Mouse (Mus musculus): ENCODE results near the gene Pvr. TPM values are rescaled to one million over a fixed set of nuclear protein-coding genes. Genes with fewer than 3 reads are reported as not detected.

Gene Pvr
- total and polyA plus RNA-seq, 2 experiments from 2014 or later = 7.7 to 11.0 TPM

DNA sequence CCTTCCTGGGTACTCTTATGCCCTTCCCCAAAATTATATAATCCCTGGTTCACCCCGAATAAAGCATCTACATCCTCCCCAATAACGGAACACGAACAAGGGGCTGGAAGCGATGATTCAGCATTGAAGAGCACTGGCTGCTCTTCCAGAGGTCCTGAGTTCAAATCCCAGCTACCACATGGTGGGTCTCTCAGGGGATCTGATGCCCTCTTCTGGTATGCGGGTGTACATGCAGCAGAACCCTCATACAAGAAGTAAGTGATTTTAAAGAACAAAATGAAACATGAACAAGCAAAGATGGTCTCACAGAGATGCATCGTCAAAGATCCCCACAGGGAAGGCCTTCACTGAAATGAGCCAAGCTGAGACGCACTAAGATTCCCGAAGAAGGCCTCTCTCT, 40.2 kb downstream of the Pvr start:
- Histone ChIP-seq H3K4me2 (ENCODE audit: low read depth, low read length, poor library complexity, severe bottlenecking) (no peak overlapping the region), H3K4me1 (ENCODE audit: insufficient read depth, low read length) (no peaks in the 10 kb centered on the region), H3K9me3 (ENCODE audit: low read length) (no peaks in the 10 kb centered on the region), H3K27ac (ENCODE audit: low read depth, low read length) (no peak overlapping the region), H3K4me3 (ENCODE audit: low read depth, low read length) (no peak overlapping the region), H3K36me3 (ENCODE audit: insufficient read depth, low read length) (no peaks in the 10 kb centered on the region), H3K9ac (replicated peaks; ENCODE audit: low read length, poor library complexity, severe bottlenecking) (no peak overlapping the region), H3K27me3 (ENCODE audit: insufficient read depth, low read length) (no peaks in the 10 kb centered on the region)
- no peak for TF ChIP-seq CTCF (IDR thresholded peaks at IDR 0.05)
- no peak for DNase-seq (ENCODE audit: low spot score)
- no peak for ATAC-seq (ENCODE audit: low FRiP score)
- WGBS = 78% methylated on average over 8 of the region's 8 CpGs

DNA sequence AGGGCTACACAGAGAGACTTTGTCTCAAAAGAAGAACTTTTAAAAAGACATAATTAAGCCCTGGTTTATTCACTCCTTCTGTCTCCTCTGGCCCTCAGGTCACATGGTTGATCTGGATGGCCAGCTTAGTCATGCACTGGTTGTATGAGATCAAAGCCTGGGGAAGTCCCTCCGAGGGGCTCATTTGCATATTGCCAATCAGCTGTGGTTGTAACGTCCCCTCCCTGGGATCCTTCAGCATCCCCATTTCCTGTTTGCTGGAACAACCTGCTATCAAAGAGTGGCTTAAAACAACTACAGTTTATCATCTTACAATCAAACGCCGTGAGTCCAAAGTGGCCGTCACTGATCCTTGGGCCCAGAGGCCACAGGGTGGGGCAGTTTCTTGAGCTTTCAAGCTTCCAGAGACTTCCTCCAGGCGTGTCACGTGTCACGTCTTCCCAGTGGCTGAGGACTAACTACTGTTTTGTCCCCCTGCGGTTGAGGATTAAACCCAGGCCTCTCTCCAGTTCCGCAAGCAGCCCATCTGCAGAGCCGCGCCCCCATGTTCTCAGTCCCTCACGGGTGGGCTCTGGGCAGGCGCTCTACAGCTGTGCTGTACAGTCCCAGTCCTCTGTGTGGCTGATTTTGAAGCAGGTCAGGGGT, 44.1 kb downstream of the Pvr start:
- WGBS = 39% methylated on average over 14 of the region's 14 CpGs
- Histone ChIP-seq H3K9ac (replicated peaks; ENCODE audit: low read length, poor library complexity, severe bottlenecking) (no peak overlapping the region), H3K27ac (ENCODE audit: low read depth, low read length) (no peak overlapping the region), H3K36me3 (ENCODE audit: insufficient read depth, low read length) (no peaks in the 10 kb centered on the region), H3K27me3 (ENCODE audit: insufficient read depth, low read length) (no peaks in the 10 kb centered on the region), H3K4me3 (ENCODE audit: low read depth, low read length) (no peak overlapping the region), H3K9me3 (ENCODE audit: low read length) (no peaks in the 10 kb centered on the region), H3K4me2 (ENCODE audit: low read depth, low read length, poor library complexity, severe bottlenecking) (no peak overlapping the region), H3K4me1 (ENCODE audit: insufficient read depth, low read length) (no peaks in the 10 kb centered on the region)
- ATAC-seq (ENCODE audit: low FRiP score) = peak; percentile 29; the same call in 1 of the 2 replicates
- TF ChIP-seq CTCF (IDR thresholded peaks at IDR 0.05) = no peak
- no peak for DNase-seq (ENCODE audit: low spot score)

DNA sequence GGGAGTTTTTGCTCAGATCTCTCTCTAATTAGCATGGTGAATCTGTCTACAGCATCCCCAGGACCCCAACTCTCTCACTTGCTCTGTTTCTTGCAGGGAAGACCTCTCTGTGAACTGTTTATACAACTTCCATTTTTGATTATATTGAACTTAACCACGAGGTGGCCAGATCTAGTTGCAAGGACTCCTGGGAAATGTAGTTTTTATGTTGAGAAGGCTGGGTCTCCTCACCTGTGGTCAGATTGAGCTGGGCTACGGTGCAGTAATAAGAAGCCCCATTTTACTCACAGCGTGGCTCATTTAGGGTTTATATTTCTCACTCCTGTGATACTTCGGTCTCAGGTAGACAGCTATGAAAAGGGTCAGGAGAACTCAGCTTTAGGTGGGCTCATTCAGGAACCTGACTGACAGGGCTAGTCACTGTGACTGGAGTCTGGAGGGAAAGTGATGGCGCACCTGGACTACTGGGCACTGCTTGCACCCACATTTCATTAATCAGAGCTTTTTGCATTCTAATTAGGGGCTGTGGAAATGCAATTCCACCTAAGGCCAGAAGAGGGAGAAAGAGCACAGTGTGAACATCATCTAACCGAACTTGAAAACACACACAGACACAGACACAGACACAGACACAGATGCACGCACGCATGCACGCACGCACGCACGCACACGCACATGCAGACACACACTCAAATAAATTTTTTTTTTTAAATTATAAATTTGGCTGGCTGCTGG, 44.8 kb downstream of the Pvr start:
- Histone ChIP-seq H3K27me3 (ENCODE audit: insufficient read depth, low read length) (no peaks in the 10 kb centered on the region), H3K4me2 (ENCODE audit: low read depth, low read length, poor library complexity, severe bottlenecking) (no peak overlapping the region), H3K9ac (replicated peaks; ENCODE audit: low read length, poor library complexity, severe bottlenecking) (no peak overlapping the region), H3K27ac (ENCODE audit: low read depth, low read length) (no peak overlapping the region), H3K36me3 (ENCODE audit: insufficient read depth, low read length) (no peaks in the 10 kb centered on the region), H3K4me1 (ENCODE audit: insufficient read depth, low read length) (no peaks in the 10 kb centered on the region), H3K9me3 (ENCODE audit: low read length) (no peaks in the 10 kb centered on the region), H3K4me3 (ENCODE audit: low read depth, low read length) (no peak overlapping the region)
- 48% methylated on average over 13 of the region's 13 CpGs for WGBS
- ATAC-seq (ENCODE audit: low FRiP score) = peak; percentile 47; the same call in 1 of the 2 replicates
- peak; percentile 60 for DNase-seq (ENCODE audit: low spot score)
- TF ChIP-seq CTCF (IDR thresholded peaks at IDR 0.05) = peak; percentile 81

DNA sequence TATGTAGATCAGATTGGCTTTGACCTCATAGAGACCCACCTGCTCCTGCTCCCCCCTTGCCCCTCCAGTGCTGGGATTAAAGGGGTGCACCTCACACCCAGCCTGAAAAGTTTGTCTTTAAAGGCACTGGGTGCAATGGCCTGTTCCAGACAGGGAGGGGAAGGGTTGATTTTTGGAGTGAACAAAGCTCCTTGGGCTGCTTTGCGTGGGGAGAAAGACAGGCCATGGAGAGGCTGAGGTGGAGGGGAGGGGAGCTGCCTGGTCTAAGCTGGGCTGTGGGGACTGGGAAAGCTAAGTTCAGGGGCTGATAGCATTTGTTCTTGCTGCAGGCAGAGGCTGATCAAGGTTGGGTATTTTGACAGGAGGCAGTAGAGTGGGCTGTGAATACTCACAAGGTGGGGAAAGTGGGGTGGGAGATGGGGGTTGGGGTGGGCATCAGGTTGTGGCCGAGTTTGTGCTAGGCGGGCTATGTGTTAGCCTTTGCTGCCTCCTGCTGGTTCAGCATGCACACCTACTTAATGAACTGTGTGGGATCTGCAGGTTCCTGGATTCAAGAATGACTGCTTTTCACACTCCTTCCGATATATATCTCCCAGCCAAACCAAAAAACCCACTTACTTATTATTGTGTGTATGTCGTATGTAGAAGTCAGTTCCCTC, 48.9 kb downstream of the Pvr start:
- Histone ChIP-seq H3K4me1 (ENCODE audit: insufficient read depth, low read length) (no peaks in the 10 kb centered on the region), H3K9ac (replicated peaks; ENCODE audit: low read length, poor library complexity, severe bottlenecking) (no peak overlapping the region), H3K9me3 (ENCODE audit: low read length) (no peaks in the 10 kb centered on the region), H3K4me3 (ENCODE audit: low read depth, low read length) (no peak overlapping the region), H3K36me3 (ENCODE audit: insufficient read depth, low read length) (no peaks in the 10 kb centered on the region), H3K27ac (ENCODE audit: low read depth, low read length) (no peak overlapping the region), H3K27me3 (ENCODE audit: insufficient read depth, low read length) (no peaks in the 10 kb centered on the region), H3K4me2 (ENCODE audit: low read depth, low read length, poor library complexity, severe bottlenecking) (no peak overlapping the region)
- peak; percentile 5 for DNase-seq (ENCODE audit: low spot score)
- no peak for ATAC-seq (ENCODE audit: low FRiP score)
- WGBS = 55% methylated on average over 5 of the region's 5 CpGs
- peak; percentile 59 for TF ChIP-seq CTCF (IDR thresholded peaks at IDR 0.05)

DNA sequence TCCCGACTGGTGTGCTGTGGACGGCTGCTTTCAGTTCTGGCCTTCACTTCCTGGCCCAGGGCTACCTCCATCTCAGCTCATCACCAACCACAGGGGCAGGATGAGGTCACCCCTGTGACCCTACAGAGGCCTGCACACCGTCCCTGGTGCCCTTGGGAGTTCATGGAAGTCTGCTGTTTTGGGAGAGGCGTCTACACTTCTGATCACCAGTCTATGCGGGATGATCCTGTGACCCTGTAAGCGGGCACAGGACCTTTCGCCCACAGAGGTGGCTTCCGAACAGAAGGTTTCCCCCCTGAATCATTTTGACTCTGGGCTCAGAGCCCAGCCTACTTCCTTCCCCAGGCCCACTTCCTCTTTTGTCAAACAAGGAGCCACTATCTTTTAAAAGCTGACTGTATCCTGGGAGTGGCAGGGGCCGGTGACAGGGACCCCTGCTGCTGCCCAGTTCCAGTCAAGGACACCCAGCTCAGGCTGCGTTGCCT, 49.8 kb downstream of the Pvr start:
- no peak for ATAC-seq (ENCODE audit: low FRiP score)
- DNase-seq (ENCODE audit: low spot score) = no peak
- no peaks in the 10 kb centered on the region for H3K9me3 ChIP-seq (ENCODE audit: low read length)
- H3K9ac ChIP-seq (replicated peaks; ENCODE audit: low read length, poor library complexity, severe bottlenecking) = no peak overlapping the region
- no peak overlapping the region for H3K4me3 ChIP-seq (ENCODE audit: low read depth, low read length)
- no peaks in the 10 kb centered on the region for H3K27me3 ChIP-seq (ENCODE audit: insufficient read depth, low read length)
- H3K36me3 ChIP-seq (ENCODE audit: insufficient read depth, low read length) = no peaks in the 10 kb centered on the region
- H3K4me2 ChIP-seq (ENCODE audit: low read depth, low read length, poor library complexity, severe bottlenecking) = no peak overlapping the region
- TF ChIP-seq CTCF (IDR thresholded peaks at IDR 0.05) = no peak
- H3K4me1 ChIP-seq (ENCODE audit: insufficient read depth, low read length) = no peaks in the 10 kb centered on the region
- 63% methylated on average over 10 of the region's 10 CpGs for WGBS
- no peak overlapping the region for H3K27ac ChIP-seq (ENCODE audit: low read depth, low read length)

Measured in midbrain, postnatal 0 days (tissue).